Comparison of ENCODE assay signal across 8 mouse cellular contexts in the genomic region with DNA sequence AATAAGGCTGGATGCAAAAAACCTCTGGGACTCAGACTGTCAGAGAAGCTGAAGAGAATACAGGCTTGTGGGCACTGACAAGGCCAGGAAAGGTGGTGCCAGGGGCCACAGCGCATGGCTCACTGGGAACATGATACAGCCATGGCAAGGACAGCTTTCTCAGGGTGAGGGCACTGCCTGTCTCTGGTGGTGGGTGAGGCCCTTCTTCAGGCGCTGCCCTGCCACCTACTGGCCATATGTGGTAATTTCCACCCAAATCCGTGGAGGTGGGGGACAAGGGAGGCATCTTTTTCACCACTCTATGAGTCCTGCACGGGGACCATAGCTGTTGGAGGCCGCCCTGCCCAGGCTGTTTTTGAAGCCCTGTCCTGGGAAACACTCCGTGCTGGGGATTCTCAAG. TPM values are rescaled to one million over a fixed set of nuclear protein-coding genes. Genes with fewer than 3 reads are reported as not detected.
A peak's percentile ranks its signal among the peaks of the same experiment; 100 is the strongest.
DNase-seq lines count a peak whose midpoint lies in the region; ATAC-seq and TF ChIP-seq lines count a peak whose summit lies in the region.
"Had no signal": no experiment of that assay in that cellular context is flagged by ENCODE, and none has a peak within 500 bp of the region (broad histone marks: within the 10 kb centered on the region; RNA-seq: fewer than 3 reads in every experiment).

No protein-coding gene starts in this region.

- H3K4me3 ChIP-seq in cerebellum, adult 2 months (replicated peaks; ENCODE audit: insufficient read depth, low read depth, low read length), result no peak overlapping the region
- H3K4me3 ChIP-seq in hindbrain, embryonic 14.5 days (replicated peaks; ENCODE audit: low read length), result no peak overlapping the region
- H3K4me3 ChIP-seq: myocyte had no signal

- DNase-seq in R1 (ENCODE audit: low read depth, low spot score), result peak; percentile 66
- peak; percentile 82 to 90 for DNase-seq in cerebellum, adult 2 months
- peak; percentile 64 for DNase-seq in forelimb bud, embryonic 11.5 days (ENCODE audit: low read depth, low spot score)
- peak; percentile 80 for DNase-seq in hindbrain, embryonic 14.5 days (ENCODE audit: low spot score)
- peak; percentile 78 to 81 for DNase-seq in layer of hippocampus, postnatal 14 days (ENCODE audit: low spot score in 2 of 2)
- DNase-seq in right cerebral cortex, postnatal 10 days (ENCODE audit: low spot score in 2 of 2), result peak; percentile 77 to 86

- H3K4me1 ChIP-seq in cerebellum, adult 2 months (ENCODE audit: control insufficient read depth, insufficient read depth, low read length), result peaks cover 19% of the 10 kb centered on the region
- peaks cover 8% of the 10 kb centered on the region; the same call in 1 of the 2 replicates for H3K4me1 ChIP-seq in hindbrain, embryonic 14.5 days (replicated peaks; ENCODE audit: control insufficient read depth, insufficient read depth, low read length)

- TF ChIP-seq POLR2A in cerebellum, adult 2 months (IDR thresholded peaks at IDR 0.05; ENCODE audit: borderline replicate concordance, insufficient read depth, low read length), result no peak

- no peaks in the 10 kb centered on the region for H3K27me3 ChIP-seq in cerebellum, adult 2 months (ENCODE audit: control insufficient read depth, insufficient read depth, low read length)
- no peaks in the 10 kb centered on the region for H3K27me3 ChIP-seq in hindbrain, embryonic 14.5 days (ENCODE audit: control insufficient read depth, insufficient read depth, low read length)

- H3K4me2 ChIP-seq in hindbrain, embryonic 14.5 days (replicated peaks), result no peak overlapping the region

- peaks cover 64% of the 10 kb centered on the region for H3K36me3 ChIP-seq in hindbrain, embryonic 14.5 days (replicated peaks; ENCODE audit: control insufficient read depth, insufficient read depth)

- TF ChIP-seq CTCF in cerebellum, adult 2 months (IDR thresholded peaks at IDR 0.05; ENCODE audit: borderline replicate concordance, insufficient read depth, low read depth, low read length), result peak; percentile 96

- WGBS in cerebellum, adult 2 months, result 14% methylated on average over 6 of the region's 6 CpGs
- WGBS in hindbrain, embryonic 14.5 days, result 20% methylated on average over 6 of the region's 6 CpGs

- peak; percentile 69 for ATAC-seq in hindbrain, embryonic 14.5 days (ENCODE audit: low FRiP score)
- peak; percentile 94 for ATAC-seq in megakaryocyte, adult 5-6 weeks (ENCODE audit: poor library complexity, severe bottlenecking)

- no peak overlapping the region for H3K9ac ChIP-seq in hindbrain, embryonic 14.5 days

- H3K27ac ChIP-seq in cerebellum, adult 2 months (ENCODE audit: insufficient read depth, low read length), result no peak overlapping the region
- H3K27ac ChIP-seq in hindbrain, embryonic 14.5 days, result no peak overlapping the region

- H3K9me3 ChIP-seq in hindbrain, embryonic 14.5 days (ENCODE audit: control insufficient read depth, low read length), result no peaks in the 10 kb centered on the region

RNA-seq across cellular contexts. Expression of gene Mfap2, which starts 21.5 kb away (rescaled TPM):
- 3.1 and 3.4 TPM in 2 replicates for polyA plus RNA-seq in cerebellum, adult 2 months (2012; rRNA removed)
- polyA plus RNA-seq in hindbrain, embryonic 14.5 days (2014; fragmentation: Nextera tagmentation; extraction: Ambion mirVana), result 164 and 190 TPM in 2 replicates
- total RNA-seq in layer of hippocampus, postnatal 14 days (2021), result 10 to 100 TPM; 11.3 to 14.1 TPM
- total RNA-seq in megakaryocyte, adult 5-6 weeks (2015), result not detected in 2 replicates
- not detected in 2 replicates for total RNA-seq in megakaryocyte, adult 5-6 weeks (2017)

RNA-seq across cellular contexts. Expression of gene Crocc, which starts 28.6 kb away (rescaled TPM):
- 39.4 and 41.3 TPM in 2 replicates for polyA plus RNA-seq in cerebellum, adult 2 months (2012; rRNA removed)
- 5.0 and 5.4 TPM in 2 replicates for polyA plus RNA-seq in hindbrain, embryonic 14.5 days (2014; fragmentation: Nextera tagmentation; extraction: Ambion mirVana)
- total RNA-seq in layer of hippocampus, postnatal 14 days (2021), result 10 to 100 TPM; 36.3 to 41.7 TPM
- total RNA-seq in megakaryocyte, adult 5-6 weeks (2015), result 1.9 and 2.8 TPM in 2 replicates
- total RNA-seq in megakaryocyte, adult 5-6 weeks (2017), result 8.6 and 9.1 TPM in 2 replicates

RNA-seq across cellular contexts. Expression of gene Atp13a2, which starts 45.1 kb away (rescaled TPM):
- 194 and 198 TPM in 2 replicates for polyA plus RNA-seq in cerebellum, adult 2 months (2012; rRNA removed)
- 176 and 178 TPM in 2 replicates for polyA plus RNA-seq in hindbrain, embryonic 14.5 days (2014; fragmentation: Nextera tagmentation; extraction: Ambion mirVana)
- total RNA-seq in layer of hippocampus, postnatal 14 days (2021), result 100 to 1,000 TPM; 206 to 215 TPM
- total RNA-seq in megakaryocyte, adult 5-6 weeks (2015), result 25.1 and 29.7 TPM in 2 replicates
- total RNA-seq in megakaryocyte, adult 5-6 weeks (2017), result 37.2 and 43.5 TPM in 2 replicates

RNA-seq across cellular contexts. Expression of gene Necap2, which starts 46.4 kb away (rescaled TPM):
- polyA plus RNA-seq in cerebellum, adult 2 months (2012; rRNA removed), result 66.3 and 68.7 TPM in 2 replicates
- polyA plus RNA-seq in hindbrain, embryonic 14.5 days (2014; fragmentation: Nextera tagmentation; extraction: Ambion mirVana), result 44.2 and 46.9 TPM in 2 replicates
- 10 to 100 TPM; 40.9 to 52.0 TPM for total RNA-seq in layer of hippocampus, postnatal 14 days (2021)
- total RNA-seq in megakaryocyte, adult 5-6 weeks (2015), result 70.2 and 72.2 TPM in 2 replicates
- 126 and 133 TPM in 2 replicates for total RNA-seq in megakaryocyte, adult 5-6 weeks (2017)

RNA-seq across cellular contexts. Expression of gene Spata21, which starts 56.4 kb away (rescaled TPM):
- 0.21 and 0.48 TPM in 2 replicates for polyA plus RNA-seq in cerebellum, adult 2 months (2012; rRNA removed)
- 0.46 and 0.96 TPM in 2 replicates for polyA plus RNA-seq in hindbrain, embryonic 14.5 days (2014; fragmentation: Nextera tagmentation; extraction: Ambion mirVana)
- total RNA-seq in layer of hippocampus, postnatal 14 days (2021), result under 1 TPM; 0.24 to 0.37 TPM
- total RNA-seq in megakaryocyte, adult 5-6 weeks (2015), result not detected in 2 replicates
- not detected in 2 replicates for total RNA-seq in megakaryocyte, adult 5-6 weeks (2017)
- polyA plus RNA-seq: myocyte had no signal

Comparison
In these comparisons a context has a peak if more than half of its experiments do, and no peak if none do; other contexts are left out.
1. RNA of gene Mfap2, which starts 21.5 kb away (total RNA-seq): 11.3 to 14.1 TPM in layer of hippocampus, postnatal 14 days; not detected in megakaryocyte, adult 5-6 weeks; every median in the first group is over 10 times any median in the second.
2. RNA of gene Atp13a2, which starts 45.1 kb away (total RNA-seq): 206 to 215 TPM in layer of hippocampus, postnatal 14 days; 25.1 to 43.5 TPM in megakaryocyte, adult 5-6 weeks; every median in the first group is over 4 times any median in the second.
3. Peak in every context shown above with its lines, with median percentiles within 50 percentile points of each other: DNase-seq.